8 mouse cellular contexts compared by ENCODE assay signal in genomic region chr4:101458341-101458740, GRCm38 (mm10). TPM values are rescaled to one million over a fixed set of nuclear protein-coding genes. Genes with fewer than 3 reads are reported as not detected.
DNase-seq lines count a peak whose midpoint lies in the region; ATAC-seq lines count a peak whose summit lies in the region.

No protein-coding gene starts in this region.

- H3K9me3 ChIP-seq in midbrain, embryonic 14.5 days (ENCODE audit: control insufficient read depth, low read length) = no peaks in the 10 kb centered on the region
- H3K9me3 ChIP-seq in midbrain, embryonic 13.5 days = no peaks in the 10 kb centered on the region

- no peak overlapping the region for H3K27ac ChIP-seq in midbrain, embryonic 14.5 days (replicated peaks; ENCODE audit: low read depth, low read length)
- no peak overlapping the region for H3K27ac ChIP-seq in midbrain, embryonic 13.5 days

- H3K4me1 ChIP-seq in midbrain, embryonic 14.5 days (ENCODE audit: control insufficient read depth, insufficient read depth, low read length) = no peaks in the 10 kb centered on the region
- H3K4me1 ChIP-seq in midbrain, embryonic 13.5 days (replicated peaks) = no peaks in the 10 kb centered on the region

- no peaks in the 10 kb centered on the region for H3K27me3 ChIP-seq in midbrain, embryonic 14.5 days (ENCODE audit: control insufficient read depth, insufficient read depth, low read length)
- H3K27me3 ChIP-seq in midbrain, embryonic 13.5 days = no peaks in the 10 kb centered on the region

- intact Hi-C loops in heart, postnatal 36 days (cut with DNase I) = loop anchor here (1.0 to 5.0 kb wide), 4 partner anchors 41 to 291 kb away; partner anchors contain the start of gene Ak4

- H3K4me2 ChIP-seq in midbrain, embryonic 14.5 days (ENCODE audit: low read length) = no peak overlapping the region
- H3K4me2 ChIP-seq in midbrain, embryonic 13.5 days (replicated peaks) = no peak overlapping the region

- peak; percentile 79 for DNase-seq in midbrain, embryonic 14.5 days
- peak; percentile 41 for DNase-seq in adrenal gland, adult 2 months
- peak; percentile 61 for DNase-seq in embryo, embryonic 10 days (ENCODE audit: low spot score)
- DNase-seq in heart, postnatal 36 days = peak; percentile 53 to 55
- DNase-seq in layer of hippocampus, postnatal 10 days (ENCODE audit: low spot score in 2 of 2) = peak; percentile 70 to 80
- peak; percentile 49 for DNase-seq in thymus, postnatal 25 days

- 50% methylated on average over 2 of the region's 2 CpGs for WGBS in midbrain, embryonic 14.5 days
- WGBS in midbrain, embryonic 13.5 days = 58% methylated on average over 2 of the region's 2 CpGs

- no peak overlapping the region for H3K4me3 ChIP-seq in midbrain, embryonic 14.5 days (replicated peaks; ENCODE audit: low read depth, low read length)
- no peak overlapping the region for H3K4me3 ChIP-seq in midbrain, embryonic 13.5 days (replicated peaks)

- H3K9ac ChIP-seq in midbrain, embryonic 14.5 days (replicated peaks; ENCODE audit: low read length) = no peak overlapping the region
- no peak overlapping the region for H3K9ac ChIP-seq in midbrain, embryonic 13.5 days (replicated peaks)

- H3K36me3 ChIP-seq in midbrain, embryonic 14.5 days (ENCODE audit: control insufficient read depth, insufficient read depth, low read length) = no peaks in the 10 kb centered on the region
- H3K36me3 ChIP-seq in midbrain, embryonic 13.5 days = no peaks in the 10 kb centered on the region

- ATAC-seq in midbrain, embryonic 14.5 days (ENCODE audit: low FRiP score, low TSS enrichment) = no peak
- no peak for ATAC-seq in midbrain, embryonic 13.5 days
- ATAC-seq in megakaryocyte progenitor cell, adult 5-6 weeks (replicated peaks; ENCODE audit: poor library complexity) = peak; percentile 91

RNA-seq across cellular contexts. Expression of gene Dnajc6, which starts 38.1 kb away (rescaled TPM):
- polyA plus RNA-seq in midbrain, embryonic 14.5 days (2014; fragmentation: Nextera tagmentation; extraction: Ambion mirVana) = 49.3 and 55.0 TPM in 2 replicates
- 23.9 and 24.8 TPM in 2 replicates for polyA plus RNA-seq in midbrain, embryonic 13.5 days (2015; fragmentation: Nextera tagmentation; extraction: Ambion mirVana)
- total RNA-seq in adrenal gland, adult 2 months (2021) = 1 to 10 TPM; 3.3 to 6.1 TPM
- 0.91 and 1.3 TPM in 2 replicates for polyA plus RNA-seq in adrenal gland, adult 2 months (2012; rRNA removed)
- under 1 TPM; 0.44 to 0.49 TPM for total RNA-seq in heart, postnatal 36 days (2021)
- total RNA-seq in layer of hippocampus, postnatal 10 days (2021) = 100 to 1,000 TPM; 255 to 282 TPM
- total RNA-seq in megakaryocyte progenitor cell, adult 5-6 weeks (2015) = 15.7 and 22.1 TPM in 2 replicates
- 17.6 and 21.6 TPM in 2 replicates for total RNA-seq in megakaryocyte progenitor cell, adult 5-6 weeks (2017)

RNA-seq across cellular contexts. Expression of gene Ak4, which starts 39.3 kb away (rescaled TPM):
- 3.9 and 4.3 TPM in 2 replicates for polyA plus RNA-seq in midbrain, embryonic 14.5 days (2014; fragmentation: Nextera tagmentation; extraction: Ambion mirVana)
- 7.3 and 8.1 TPM in 2 replicates for polyA plus RNA-seq in midbrain, embryonic 13.5 days (2015; fragmentation: Nextera tagmentation; extraction: Ambion mirVana)
- 1 to 10 TPM; 5.0 to 5.9 TPM for total RNA-seq in adrenal gland, adult 2 months (2021)
- 3.9 and 6.2 TPM in 2 replicates for polyA plus RNA-seq in adrenal gland, adult 2 months (2012; rRNA removed)
- total RNA-seq in heart, postnatal 36 days (2021) = 10 to 100 TPM; 23.6 to 30.0 TPM
- 10 to 100 TPM; 41.8 to 47.5 TPM for total RNA-seq in layer of hippocampus, postnatal 10 days (2021)
- total RNA-seq in megakaryocyte progenitor cell, adult 5-6 weeks (2015) = 11.9 and 13.5 TPM in 2 replicates
- total RNA-seq in megakaryocyte progenitor cell, adult 5-6 weeks (2017) = 20.3 and 23.2 TPM in 2 replicates

Comparison
In these comparisons a context has a peak if more than half of its experiments do, and no peak if none do; other contexts are left out.
1. RNA of gene Dnajc6, which starts 38.1 kb away (total RNA-seq): 255 to 282 TPM in layer of hippocampus, postnatal 10 days; 15.7 to 22.1 TPM in megakaryocyte progenitor cell, adult 5-6 weeks, 3.3 to 6.1 TPM in adrenal gland, adult 2 months and 0.44 to 0.49 TPM in heart, postnatal 36 days; every median in the first group is over 10 times any median in the second.
2. Peak in every context shown above with its lines, with median percentiles within 50 percentile points of each other: DNase-seq.